Mouse (Mus musculus) frontal cortex, postnatal 14 days (tissue): ENCODE results near the gene Cog3.

ENCODE experiments used
- DNase-seq, 2 experiments: peaks; one replicate each; pipeline ENCODE4 v3.0.0; 2022; ENCODE audit warnings: low spot score in 2 of 2

The Cog3 gene

GRCm38 (mm10) chr14:75697928-75698327 is 56.4 kb downstream of the Cog3 start:
- DNase-seq: no peak

GRCm38 (mm10) chr14:75696096-75696495 is 58.2 kb downstream of the Cog3 start:
- no peak for DNase-seq

DNA sequence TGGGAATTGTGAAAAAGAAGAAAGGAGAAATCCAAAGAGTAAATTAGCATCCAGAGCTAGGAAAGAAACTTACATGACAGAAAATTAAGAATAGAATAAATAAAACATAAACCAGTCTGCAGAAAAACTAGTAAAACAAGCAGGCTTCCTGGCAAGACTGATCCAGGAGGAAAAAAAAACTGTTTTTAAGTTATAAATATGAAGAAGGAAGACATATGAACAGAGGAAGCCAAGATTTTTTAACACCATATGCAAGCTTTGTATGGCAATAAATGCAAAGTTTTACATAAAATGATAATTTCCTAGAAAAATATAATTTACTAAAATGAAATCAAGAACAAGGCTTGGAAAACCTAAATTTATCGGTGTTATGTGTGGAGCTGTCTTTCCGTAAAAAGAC is 63.9 kb downstream of the Cog3 start:
- no peak for DNase-seq

DNA sequence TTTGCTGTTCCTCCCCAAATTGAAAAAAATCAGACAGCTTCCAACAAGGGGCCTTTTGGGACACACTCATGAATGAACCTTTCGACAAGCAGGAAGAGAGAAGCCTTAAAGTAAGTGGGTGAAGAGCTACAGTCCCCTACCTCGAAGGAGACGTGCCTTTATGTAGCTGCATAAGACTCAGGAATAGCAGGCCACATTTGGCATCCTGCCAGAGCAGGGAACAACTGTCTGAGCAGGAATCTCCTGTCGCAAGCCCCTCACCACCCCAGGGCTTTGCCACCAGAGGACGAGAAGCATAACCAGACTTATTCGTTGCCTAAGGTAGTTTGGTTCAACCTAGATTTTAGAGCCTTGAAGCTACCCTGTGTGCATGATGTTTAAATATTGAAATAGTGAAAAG is 78.0 kb downstream of the Cog3 start:
- no peak for DNase-seq

DNA sequence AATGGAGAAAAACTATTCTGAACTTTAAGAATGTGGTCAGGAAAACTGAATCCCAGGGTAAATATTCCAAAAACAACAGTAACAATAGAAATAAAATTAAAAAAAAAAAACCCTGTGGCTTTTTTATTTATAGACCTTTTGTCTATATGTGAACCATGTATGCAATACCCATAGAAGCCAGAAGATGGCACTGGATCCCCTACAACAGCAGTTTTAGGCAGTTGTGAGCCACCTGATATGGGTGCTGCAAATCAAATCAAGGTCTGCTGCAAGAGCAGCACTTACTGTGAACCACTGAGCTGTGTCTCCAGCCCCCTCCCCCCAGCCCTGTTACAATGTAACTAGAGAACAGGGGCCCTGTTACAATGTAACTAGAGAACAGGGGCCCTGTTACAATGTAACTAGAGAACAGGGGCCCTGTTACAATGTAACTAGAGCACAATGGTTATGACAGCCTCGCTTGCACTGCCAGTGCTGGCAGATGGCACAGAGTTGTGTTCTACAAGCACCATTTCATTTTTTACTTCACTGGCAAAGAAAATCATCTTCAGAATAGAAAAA is 85.2 kb downstream of the Cog3 start:
- DNase-seq: no peak

DNA sequence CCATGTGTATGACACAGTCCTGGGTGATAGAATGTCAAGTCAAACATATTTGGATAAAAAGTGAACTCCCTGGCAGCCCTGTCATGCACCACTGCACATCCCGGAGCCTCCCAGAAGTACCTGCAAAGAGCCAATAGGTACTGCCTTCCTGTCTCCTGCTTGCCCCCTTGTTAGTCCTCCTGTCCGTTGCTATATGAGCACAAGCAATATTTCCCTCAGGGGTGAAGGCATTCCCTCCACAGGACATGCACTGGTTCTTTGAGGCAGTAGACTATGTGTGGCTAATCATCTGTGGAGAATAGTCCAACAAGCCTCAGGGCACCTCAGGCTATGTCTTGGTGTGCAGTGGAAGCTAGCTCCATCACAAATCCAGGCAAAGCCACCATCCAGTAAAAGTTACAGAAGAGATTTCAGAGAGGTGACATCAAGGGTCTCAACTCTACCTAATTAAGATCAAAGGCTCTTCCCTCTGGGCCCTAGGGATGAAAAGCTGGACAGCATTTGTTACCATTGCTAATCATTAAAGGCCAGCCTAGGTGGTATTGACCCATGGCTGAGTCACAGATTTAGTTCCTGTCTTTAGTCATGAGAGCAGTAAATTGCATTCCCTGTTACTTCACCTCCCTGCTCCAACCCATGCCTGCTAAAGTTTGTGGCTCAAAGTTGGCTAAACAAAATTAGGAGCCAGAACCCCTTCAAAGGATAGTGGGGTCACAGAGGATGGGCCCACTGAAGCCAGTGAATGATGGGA is 88.7 kb downstream of the Cog3 start:
- no peak for DNase-seq

- DNase-seq: no peak
Measured at GRCm38 (mm10) chr14:75661548-75661947, 92.8 kb downstream of the Cog3 start.

DNA sequence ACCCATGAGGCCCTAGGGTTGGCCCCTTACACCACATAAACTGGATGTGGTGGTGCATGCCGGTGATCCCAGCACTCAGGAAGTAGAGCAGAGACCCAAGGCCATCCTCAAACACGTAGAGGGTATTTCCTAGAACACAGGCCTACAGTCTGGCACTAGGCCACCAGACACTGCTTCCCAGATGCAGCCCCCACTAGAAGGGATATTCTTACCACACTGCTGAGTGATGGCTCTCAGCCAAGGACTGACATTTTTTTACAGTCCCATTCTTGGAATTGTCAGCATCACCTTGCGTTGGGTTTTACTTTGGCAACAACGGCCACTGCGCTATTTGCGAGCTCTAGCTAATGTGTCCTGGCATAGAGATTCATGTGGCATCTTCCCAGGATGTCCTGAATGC is 93.4 kb downstream of the Cog3 start:
- DNase-seq: no peak
